Mouse (Mus musculus) liver, adult 2 months (tissue): ENCODE measurements at regions not wholly inside any gene's neighbourhood (a gene's known extent, or its start where the extent isn't known, plus 50 kb on each side); places are given as distances from the start of the nearest gene placed in this dataset.

Experiments
- DNase-seq: peaks from one replicate; pipeline ENCODE4 v3.0.0-alpha.2; 2011; ENCODE audit warnings: low read depth, low spot score; ENCODE audit errors: extremely low read depth
- H3K27ac ChIP-seq: fragments of 200-500 bp; replicated peaks from 2 replicates; pipeline ENCODE4 v1.5.1; 2012; ENCODE audit warnings: low read depth, mild to moderate bottlenecking, control low read depth, inconsistent platforms, low read length; ENCODE audit not compliant: insufficient read depth
- H3K27me3 ChIP-seq: fragments of 200-500 bp; 2 replicates; pipeline ENCODE4 v1.6.1; 2012; ENCODE audit warnings: mild to moderate bottlenecking, moderate library complexity, low read length, inconsistent platforms; ENCODE audit not compliant: control insufficient read depth, insufficient read depth
- H3K36me3 ChIP-seq: fragments of 200-500 bp; 2 replicates; pipeline ENCODE4 v1.6.1; 2012; ENCODE audit warnings: low read length, inconsistent platforms; ENCODE audit not compliant: control insufficient read depth, insufficient read depth
- H3K4me1 ChIP-seq: fragments of 200-500 bp; 2 replicates; pipeline ENCODE4 v1.6.1; 2011; ENCODE audit warnings: low read length; ENCODE audit not compliant: control insufficient read depth, insufficient read depth
- H3K4me3 ChIP-seq: fragments of 200-500 bp; 2 replicates; pipeline ENCODE4 v1.5.1; 2011; ENCODE audit warnings: low read depth, mild to moderate bottlenecking, control low read depth, low read length, moderate library complexity; ENCODE audit not compliant: insufficient read depth
- H3K79me2 ChIP-seq: fragments of 200-500 bp; 2 replicates; pipeline ENCODE4 v1.6.1; 2012; ENCODE audit warnings: inconsistent platforms, mild to moderate bottlenecking, low read length, moderate library complexity; ENCODE audit not compliant: control insufficient read depth, insufficient read depth
- H3K9ac ChIP-seq: fragments of 200-500 bp; 2 replicates; pipeline ENCODE4 v1.6.1; 2012; ENCODE audit warnings: low read depth, mild to moderate bottlenecking, control low read depth, inconsistent platforms, low read length
- CTCF ChIP-seq: fragments of 200-500 bp; IDR thresholded peaks from 2 replicates; pipeline ENCODE4 v1.5.1; 2011; ENCODE audit warnings: low read depth, low read length, control low read depth
- POLR2A ChIP-seq: fragments of 200-500 bp; IDR thresholded peaks from 2 replicates; pipeline ENCODE4 v1.6.1; 2011; ENCODE audit warnings: low read length, control low read depth; ENCODE audit not compliant: insufficient read depth; ENCODE audit errors: extremely low read depth
- WGBS: fragments of 180-500 bp; shearing (Covaris S2); methylation state at CpG from one replicate; pipeline ENCODE4 v1.1.7; 2018; 5-methylcytosine and 5-hydroxymethylcytosine counted together

DNA sequence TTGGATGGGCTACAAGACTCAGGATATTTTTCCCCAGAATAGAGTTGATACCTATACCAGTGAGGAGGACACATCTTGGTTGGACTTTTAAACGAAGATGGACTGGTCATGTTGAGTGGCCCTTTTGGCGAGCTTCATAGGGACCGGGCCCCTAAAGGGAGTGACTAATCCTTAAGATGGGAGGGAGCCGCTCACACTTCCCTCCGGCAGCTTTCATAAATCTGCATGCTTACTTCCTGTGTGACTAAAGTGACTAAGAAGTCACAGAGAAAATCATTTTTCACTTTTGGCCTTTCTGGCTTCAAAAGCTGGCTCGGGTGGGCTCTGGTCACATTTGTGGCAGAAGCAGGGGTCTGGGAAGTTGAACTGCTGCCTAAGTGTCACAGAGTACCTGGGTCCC is 59.4 kb upstream of the Elk3 start:
- 64% methylated on average over 6 of the region's 6 CpGs for whole genome bisulfite sequencing
- no peak overlapping the region for H3K4me3 ChIP-seq
- no peaks in the 10 kb centered on the region for H3K79me2 ChIP-seq
- no peak for DNase-seq
- H3K27ac ChIP-seq = no peak overlapping the region
- TF ChIP-seq CTCF (no peak), POLR2A (no peak)
- H3K9ac ChIP-seq = no peak overlapping the region
- H3K36me3 ChIP-seq = no peaks in the 10 kb centered on the region
- no peaks in the 10 kb centered on the region for H3K27me3 ChIP-seq
- no peaks in the 10 kb centered on the region for H3K4me1 ChIP-seq

DNA sequence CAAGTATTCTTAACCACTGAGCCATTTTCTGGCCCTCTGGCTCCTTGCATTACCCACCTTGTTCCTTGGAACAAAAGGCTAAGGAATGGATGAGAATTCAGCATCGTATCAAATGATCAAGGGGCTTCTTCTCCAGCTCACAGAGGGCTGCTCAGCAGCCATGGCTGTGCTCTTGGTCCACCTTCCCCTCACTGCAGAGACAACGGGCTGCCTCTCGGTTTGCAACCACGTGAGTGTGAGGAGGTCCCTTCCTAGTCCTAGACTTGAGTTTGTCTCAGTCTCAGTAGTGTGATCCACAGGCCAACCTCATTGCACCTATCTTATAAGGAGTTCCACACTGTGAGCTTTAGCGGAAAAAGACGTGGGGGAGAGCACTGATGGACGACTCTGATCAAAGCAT is 61.3 kb upstream of the Elk3 start:
- Histone ChIP-seq H3K4me1 (no peaks in the 10 kb centered on the region), H3K27ac (no peak overlapping the region), H3K9ac (no peak overlapping the region), H3K27me3 (no peaks in the 10 kb centered on the region), H3K36me3 (no peaks in the 10 kb centered on the region), H3K79me2 (no peaks in the 10 kb centered on the region), H3K4me3 (no peak overlapping the region)
- 93% methylated on average over 7 of the region's 7 CpGs for WGBS
- no peak for DNase-seq
- no peak for TF ChIP-seq POLR2A
- TF ChIP-seq CTCF = no peak

DNA sequence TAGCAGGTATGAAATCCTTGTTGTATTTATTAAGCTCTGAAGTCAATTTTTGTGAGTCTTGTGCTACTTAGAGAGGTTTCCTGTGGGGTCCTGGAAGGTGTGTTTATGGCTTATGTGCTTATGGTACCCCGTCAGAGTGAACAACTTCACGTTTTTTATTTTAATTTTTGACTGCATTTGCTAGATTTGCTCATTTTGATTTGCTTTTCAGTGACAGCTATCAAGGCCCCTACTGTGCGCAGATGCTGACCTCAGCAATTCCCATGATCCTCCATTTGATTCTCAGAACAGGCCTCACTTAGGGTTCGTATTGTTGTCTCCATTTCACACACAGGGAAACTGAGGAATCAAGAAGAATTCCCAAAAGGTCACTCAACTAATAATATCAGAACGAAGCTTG is 62.3 kb upstream of the Elk3 start:
- TF ChIP-seq CTCF (no peak), POLR2A (no peak)
- H3K79me2 ChIP-seq = no peaks in the 10 kb centered on the region
- no peak overlapping the region for H3K4me3 ChIP-seq
- no peaks in the 10 kb centered on the region for H3K4me1 ChIP-seq
- DNase-seq = no peak
- no peak overlapping the region for H3K27ac ChIP-seq
- 91% methylated on average over 5 of the region's 5 CpGs for WGBS
- H3K9ac ChIP-seq = no peak overlapping the region
- no peaks in the 10 kb centered on the region for H3K36me3 ChIP-seq
- H3K27me3 ChIP-seq = no peaks in the 10 kb centered on the region

GRCm38 (mm10) chr10:93373954-93374689 is 63.2 kb upstream of the Elk3 start:
- H3K27ac ChIP-seq = no peak overlapping the region

GRCm38 (mm10) chr10:93374690-93374994 is 63.7 kb upstream of the Elk3 start:
- Histone ChIP-seq H3K27ac (peak overlapping the region; percentile 75), H3K9ac (no peak overlapping the region), H3K4me1 (no peaks in the 10 kb centered on the region), H3K36me3 (no peaks in the 10 kb centered on the region), H3K79me2 (no peaks in the 10 kb centered on the region), H3K27me3 (no peaks in the 10 kb centered on the region), H3K4me3 (no peak overlapping the region)
- DNase-seq = no peak
- no peak for TF ChIP-seq POLR2A
- TF ChIP-seq CTCF = no peak
- 93% methylated on average over 2 of the region's 2 CpGs for WGBS

More at GRCm38 (mm10) chr10:93373954-93374689, 63.2 kb upstream of the Elk3 start:
- H3K9ac ChIP-seq = no peak overlapping the region
- no peaks in the 10 kb centered on the region for H3K36me3 ChIP-seq
- no peaks in the 10 kb centered on the region for H3K27me3 ChIP-seq
- H3K4me1 ChIP-seq = no peaks in the 10 kb centered on the region
- H3K79me2 ChIP-seq = no peaks in the 10 kb centered on the region
- no peak for TF ChIP-seq CTCF
- no peak for TF ChIP-seq POLR2A
- H3K4me3 ChIP-seq = no peak overlapping the region
- no peak for DNase-seq
- WGBS = 88% methylated on average over 6 of the region's 6 CpGs

- Histone ChIP-seq H3K79me2 (no peaks in the 10 kb centered on the region), H3K9ac (no peak overlapping the region), H3K4me3 (no peak overlapping the region), H3K4me1 (no peaks in the 10 kb centered on the region), H3K36me3 (no peaks in the 10 kb centered on the region), H3K27me3 (no peaks in the 10 kb centered on the region), H3K27ac (peak overlapping the region; percentile 78)
- peak; percentile 12 for DNase-seq
- no peak for TF ChIP-seq POLR2A
- no peak for TF ChIP-seq CTCF
- 46% methylated on average over 13 of the region's 13 CpGs for WGBS
Observed at GRCm38 (mm10) chr10:93375007-93375711, 64.2 kb upstream of the Elk3 start.
